Mouse (Mus musculus): ENCODE data around the gene Gpr61.

- TF ChIP-seq EP300 (IDR thresholded peaks at IDR 0.05; ENCODE audit: low read depth) = no peak
- no peak for TF ChIP-seq CTCF (IDR thresholded peaks at IDR 0.05; ENCODE audit: low read depth)
These were observed 13.9 kb downstream of the Gpr61 start for GRCm38 (mm10) chr3:108140786-108141185.
